Mouse (Mus musculus) bone marrow, adult 2 months (tissue): ENCODE data around the gene Vegfb.

ENCODE experiments used
- CTCF ChIP-seq: fragments of 200-500 bp; IDR thresholded peaks from 2 replicates; pipeline ENCODE4 v1.5.1; 2011; ENCODE audit warnings: low read length, control low read depth; ENCODE audit not compliant: control insufficient read depth, insufficient read depth
- POLR2A ChIP-seq: fragments of 200-500 bp; IDR thresholded peaks from 2 replicates; pipeline ENCODE4 v1.6.1; 2011; ENCODE audit warnings: low read depth, mild to moderate bottlenecking, control low read depth, low read length, borderline replicate concordance; ENCODE audit not compliant: control insufficient read depth

GRCm38 (mm10) chr19:6997721-6998290 is 10.4 kb upstream of the Vegfb start:
- no peak for TF ChIP-seq POLR2A
- TF ChIP-seq CTCF = no peak
